Mouse (Mus musculus) thymus, postnatal 36 days (tissue): ENCODE results near the gene Adgrg7.
A peak's percentile ranks its signal among the peaks of the same experiment; 100 is the strongest.

ENCODE experiments used
- DNase-seq, 2 experiments: peaks; one replicate each; pipeline ENCODE4 v3.0.0; 2022; ENCODE audit warnings: mixed read lengths in 2 of 2

Gene Adgrg7

GRCm38 (mm10) chr16:56795481-56796139, at the start of gene Adgrg7:
Adgrg7 (minus strand) TSS chr16:56795855.
- DNase-seq: no peak

- DNase-seq: no peak
Measured at GRCm38 (mm10) chr16:56842988-56843387, 47.3 kb upstream of the Adgrg7 start.

- no peak for DNase-seq
Measured at GRCm38 (mm10) chr16:56833312-56833711, 37.7 kb upstream of the Adgrg7 start.

- no peak for DNase-seq
Measured at GRCm38 (mm10) chr16:56831986-56832385, 36.3 kb upstream of the Adgrg7 start.

GRCm38 (mm10) chr16:56801370-56802109, 5.9 kb upstream of the Adgrg7 start:
- DNase-seq: no peak

GRCm38 (mm10) chr16:56800946-56801345, 5.3 kb upstream of the Adgrg7 start:
- DNase-seq: no peak

- DNase-seq: no peak
Measured at GRCm38 (mm10) chr16:56800469-56800868, 4.8 kb upstream of the Adgrg7 start.

GRCm38 (mm10) chr16:56799541-56800029, 3.9 kb upstream of the Adgrg7 start:
- DNase-seq: no peak

GRCm38 (mm10) chr16:56798873-56799272, 3.2 kb upstream of the Adgrg7 start:
- DNase-seq: no peak

GRCm38 (mm10) chr16:56794383-56795144, 1.1 kb downstream of the Adgrg7 start:
- DNase-seq: no peak

GRCm38 (mm10) chr16:56793778-56794177, 1.9 kb downstream of the Adgrg7 start:
- no peak for DNase-seq

- DNase-seq: no peak
Measured at GRCm38 (mm10) chr16:56785943-56786342, 9.7 kb downstream of the Adgrg7 start.

- DNase-seq: no peak
Measured at GRCm38 (mm10) chr16:56771163-56772105, 24.2 kb downstream of the Adgrg7 start.

GRCm38 (mm10) chr16:56729060-56729459, 66.6 kb downstream of the Adgrg7 start:
- no peak for DNase-seq

- no peak for DNase-seq
Measured at GRCm38 (mm10) chr16:56724927-56725326, 70.7 kb downstream of the Adgrg7 start.

GRCm38 (mm10) chr16:56722357-56722756, 73.3 kb downstream of the Adgrg7 start:
- no peak for DNase-seq

GRCm38 (mm10) chr16:56719031-56719430, 76.6 kb downstream of the Adgrg7 start:
- DNase-seq: no peak

GRCm38 (mm10) chr16:56717224-56718200, 78.1 kb downstream of the Adgrg7 start, which contains the start of gene Tfg:
Tfg (minus strand) TSS chr16:56717450.
- peak; percentile 98 to 99 for DNase-seq

- no peak for DNase-seq
Measured at GRCm38 (mm10) chr16:56716557-56717179, 79.0 kb downstream of the Adgrg7 start.

GRCm38 (mm10) chr16:56715608-56716007, 80.0 kb downstream of the Adgrg7 start:
- DNase-seq: no peak
